Mouse (Mus musculus): ENCODE measurements around the gene Rhoh.

GRCm38 (mm10) chr5:65826476-65826875 is 34.5 kb upstream of the Rhoh start:
- TF ChIP-seq POLR2A (IDR thresholded peaks at IDR 0.05; ENCODE audit: low read depth, low read length) (no peak), CTCF (conservative IDR thresholded peaks at IDR 0.05; ENCODE audit: insufficient read depth, insufficient read length, low read depth, low read length) (no peak)
